Comparison of ENCODE assay signal across 8 mouse cellular contexts in genomic region chr12:83277537-83278441, GRCm38 (mm10).
DNase-seq lines count a peak whose midpoint lies in the region; ATAC-seq lines count a peak whose summit lies in the region.

No protein-coding gene starts in this region.

- no peak overlapping the region for H3K4me2 ChIP-seq in liver, embryonic 11.5 days
- H3K4me2 ChIP-seq in hindbrain, embryonic 14.5 days (replicated peaks) = no peak overlapping the region

- H3K27me3 ChIP-seq in liver, embryonic 11.5 days (replicated peaks; ENCODE audit: control insufficient read depth, insufficient read depth, low read length) = no peaks in the 10 kb centered on the region
- no peaks in the 10 kb centered on the region for H3K27me3 ChIP-seq in hindbrain, embryonic 14.5 days (ENCODE audit: control insufficient read depth, insufficient read depth, low read length)

- no peak for ATAC-seq in liver, embryonic 11.5 days (replicated peaks; ENCODE audit: low FRiP score)
- peak; percentile 82 for ATAC-seq in hindbrain, embryonic 14.5 days (ENCODE audit: low FRiP score)
- ATAC-seq in activated CD4-positive, CD25-positive, alpha-beta regulatory T cell, adult 4 months = no peak

- H3K4me3 ChIP-seq in liver, embryonic 11.5 days (ENCODE audit: low read depth, low read length) = no peak overlapping the region
- H3K4me3 ChIP-seq in hindbrain, embryonic 14.5 days (replicated peaks; ENCODE audit: low read length) = no peak overlapping the region

- H3K27ac ChIP-seq in liver, embryonic 11.5 days (ENCODE audit: low read depth, low read length) = no peak overlapping the region
- H3K27ac ChIP-seq in hindbrain, embryonic 14.5 days = peak overlapping the region; percentile 86

- no peaks in the 10 kb centered on the region for H3K9me3 ChIP-seq in liver, embryonic 11.5 days (ENCODE audit: control insufficient read depth, low read length)
- no peaks in the 10 kb centered on the region for H3K9me3 ChIP-seq in hindbrain, embryonic 14.5 days (ENCODE audit: control insufficient read depth, low read length)

- H3K9ac ChIP-seq in liver, embryonic 11.5 days (ENCODE audit: low read depth, low read length) = 0 out of 2 replicates have a peak overlapping the region, but pooled peaks have one; percentile 6
- peak overlapping the region; percentile 37 for H3K9ac ChIP-seq in hindbrain, embryonic 14.5 days

- DNase-seq in liver, embryonic 11.5 days (ENCODE audit: low spot score) = no peak
- DNase-seq in liver = no peak
- DNase-seq in embryo, embryonic 10.5 days (ENCODE audit: low spot score) = peak; percentile 26
- DNase-seq in hindbrain, embryonic 14.5 days (ENCODE audit: low spot score) = peak; percentile 69
- peak; percentile 19 to 23 for DNase-seq in right cerebral cortex, adult 2 months (ENCODE audit: low spot score in 2 of 2)
- DNase-seq in heart, adult 9 months (ENCODE audit: low spot score in 2 of 2) = no peak
- DNase-seq in lung, postnatal 10 days = no peak

- no peaks in the 10 kb centered on the region for H3K36me3 ChIP-seq in liver, embryonic 11.5 days (ENCODE audit: control insufficient read depth, insufficient read depth, low read length)
- H3K36me3 ChIP-seq in hindbrain, embryonic 14.5 days (replicated peaks; ENCODE audit: control insufficient read depth, insufficient read depth) = no peaks in the 10 kb centered on the region

- 70% methylated on average over 11 of the region's 11 CpGs for WGBS in liver, embryonic 11.5 days
- WGBS in hindbrain, embryonic 14.5 days = 54% methylated on average over 11 of the region's 11 CpGs

- H3K4me1 ChIP-seq in liver, embryonic 11.5 days (replicated peaks; ENCODE audit: control insufficient read depth, insufficient read depth, low read length) = peaks cover 4% of the 10 kb centered on the region; the same call in 1 of the 2 replicates
- peaks cover 26% of the 10 kb centered on the region for H3K4me1 ChIP-seq in hindbrain, embryonic 14.5 days (replicated peaks; ENCODE audit: control insufficient read depth, insufficient read depth, low read length)

Comparison
In these comparisons a context has a peak if more than half of its experiments do, and no peak if none do; other contexts are left out.
1. DNase-seq: peak in embryo, embryonic 10.5 days (single experiment), hindbrain, embryonic 14.5 days (single experiment) and right cerebral cortex, adult 2 months (2 of 2); none in liver, embryonic 11.5 days (single experiment), liver (single experiment), heart, adult 9 months (0 of 2) and lung, postnatal 10 days (single experiment).